Mouse (Mus musculus) v-Abl transformed pro-B cells (cell line): ENCODE data around the gene Pard3.

ENCODE experiments used
- in situ Hi-C, 2 experiments: fragments of 400-800 bp; cut with MboI; formaldehyde crosslinking; loops; one replicate each; pipeline ENCODE4 v1.15.1; 2025; ENCODE audit not compliant: unreplicated experiment in 2 of 2

Pard3 gene

DNA sequence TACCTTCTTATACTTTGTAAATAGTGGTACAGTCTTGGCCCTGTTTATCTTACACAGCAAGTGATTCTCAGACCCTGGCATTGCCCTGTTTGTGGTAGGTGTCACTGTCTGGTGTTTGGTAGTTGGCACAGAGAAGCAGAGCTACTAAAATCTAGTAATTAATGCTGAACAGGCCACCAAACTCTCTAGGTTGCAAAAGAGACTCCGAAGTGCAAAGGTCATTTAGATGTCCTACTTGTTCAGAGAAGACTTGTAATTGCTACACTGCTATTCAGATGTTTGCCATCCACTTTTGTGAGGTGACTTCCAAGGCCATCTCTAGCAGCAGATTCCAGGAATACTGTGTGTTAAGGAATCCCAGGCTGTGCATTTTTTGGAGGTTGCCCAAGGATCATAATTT lies 383.7 kb downstream of the Pard3 start:
- in situ Hi-C loops = no loop called here

DNA sequence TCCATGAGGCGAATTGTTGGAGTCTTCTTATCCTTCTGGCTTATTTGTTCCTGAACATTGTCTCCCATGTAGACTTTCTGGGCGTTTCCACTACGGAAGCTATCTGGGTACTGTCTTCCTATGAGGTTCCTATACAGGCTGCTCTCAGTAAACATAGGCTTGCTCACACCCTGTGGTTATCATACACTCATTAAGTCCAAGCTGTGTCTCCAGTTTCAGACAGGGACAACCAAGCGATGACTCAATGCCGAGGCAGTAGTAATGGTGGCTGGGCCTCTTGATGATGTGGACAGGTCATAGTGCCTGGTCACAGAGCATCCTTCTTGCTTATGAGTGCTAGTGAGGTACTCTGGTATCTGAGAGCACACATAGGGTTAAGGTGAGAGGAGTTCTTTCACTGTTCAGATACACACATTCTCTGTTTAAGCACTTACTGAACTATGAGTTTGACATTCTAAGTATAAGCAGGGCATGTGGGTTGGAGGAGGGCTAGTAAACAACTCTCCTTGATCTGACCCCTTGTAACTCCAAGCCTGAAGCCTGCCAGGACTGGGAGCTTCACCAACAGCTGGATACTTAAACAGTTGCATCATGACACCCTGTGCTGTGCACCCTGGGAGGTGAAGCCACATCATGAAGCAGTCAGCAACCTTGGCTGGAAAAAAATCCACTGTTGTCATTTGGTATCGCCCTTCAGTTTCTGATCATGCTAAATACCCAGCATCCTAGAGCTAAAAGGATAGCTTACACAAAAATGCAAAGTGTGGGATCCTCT lies 385.6 kb downstream of the Pard3 start:
- in situ Hi-C loops = no loop called here

DNA sequence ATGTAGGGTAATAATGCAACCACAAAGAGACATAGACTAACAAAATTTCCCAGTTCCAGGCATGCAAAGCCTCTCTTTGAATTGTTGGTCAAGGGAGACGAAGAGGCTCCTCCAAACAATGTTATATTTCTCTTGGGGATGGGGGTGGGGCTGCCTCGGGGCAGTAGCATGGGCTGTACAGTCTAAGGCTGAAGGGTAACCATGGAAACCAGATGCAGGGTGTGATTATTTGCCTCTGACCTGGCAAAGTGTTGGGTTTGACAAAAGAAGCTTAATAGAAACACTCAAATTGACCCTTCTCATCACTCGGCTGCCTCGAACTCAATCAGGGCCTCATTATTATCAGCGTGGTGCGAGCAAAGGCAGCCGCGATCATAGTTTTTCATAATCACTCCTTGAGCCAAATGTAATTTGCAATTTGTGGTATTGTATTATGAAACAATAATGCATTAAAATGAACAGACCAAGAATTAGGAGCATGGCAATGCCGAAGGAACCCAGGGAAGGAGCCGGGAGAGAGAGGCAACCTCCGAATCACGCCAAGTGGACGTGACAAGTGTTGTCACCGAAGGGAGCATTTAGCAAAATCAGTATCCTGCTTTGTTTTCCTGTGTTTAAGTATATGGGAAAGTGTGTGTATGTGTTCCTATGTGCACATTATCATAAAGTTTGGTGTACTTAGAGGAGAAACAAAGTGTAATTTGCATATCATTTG lies 387.4 kb downstream of the Pard3 start:
- in situ Hi-C loops = no loop called here

DNA sequence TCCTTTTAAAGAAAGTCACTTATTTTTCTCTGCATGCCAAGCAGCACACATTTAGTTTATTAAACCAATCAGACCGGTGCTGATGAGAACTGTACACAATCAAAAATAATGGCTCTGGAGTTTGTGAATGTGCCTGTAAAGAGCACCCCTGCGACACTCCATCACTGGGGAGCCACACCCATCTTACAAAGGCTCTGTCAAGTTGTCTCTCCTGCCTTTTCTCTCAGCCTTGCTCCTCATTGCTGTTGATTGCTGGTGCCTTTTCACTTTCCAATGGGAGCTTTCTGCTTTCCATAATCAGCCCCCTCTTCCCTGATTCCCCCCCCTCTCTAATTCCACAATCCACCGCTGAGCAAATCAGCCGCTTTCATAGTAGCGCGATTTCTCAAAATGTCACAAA lies 388.7 kb downstream of the Pard3 start:
- in situ Hi-C loops = no loop called here

DNA sequence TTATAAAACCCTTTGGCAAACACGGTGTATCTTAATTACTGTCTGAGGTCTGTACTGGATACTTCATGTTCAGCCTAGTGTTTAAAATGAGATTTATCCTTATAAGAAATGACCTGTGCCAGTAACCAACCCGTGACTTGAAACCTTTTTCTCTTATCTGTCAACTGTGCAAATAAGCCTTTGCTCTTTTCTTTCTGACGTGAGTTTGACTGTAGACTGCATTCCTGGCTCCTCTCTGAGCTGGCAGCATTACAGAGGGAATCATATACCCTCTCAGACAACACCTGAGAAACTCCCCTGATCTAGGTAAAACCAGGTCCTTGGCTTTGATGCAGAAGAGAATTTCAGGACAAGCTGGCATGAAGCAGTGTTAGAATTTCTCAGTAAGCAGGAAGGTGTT lies 394.2 kb downstream of the Pard3 start:
- in situ Hi-C loops = no loop called here

DNA sequence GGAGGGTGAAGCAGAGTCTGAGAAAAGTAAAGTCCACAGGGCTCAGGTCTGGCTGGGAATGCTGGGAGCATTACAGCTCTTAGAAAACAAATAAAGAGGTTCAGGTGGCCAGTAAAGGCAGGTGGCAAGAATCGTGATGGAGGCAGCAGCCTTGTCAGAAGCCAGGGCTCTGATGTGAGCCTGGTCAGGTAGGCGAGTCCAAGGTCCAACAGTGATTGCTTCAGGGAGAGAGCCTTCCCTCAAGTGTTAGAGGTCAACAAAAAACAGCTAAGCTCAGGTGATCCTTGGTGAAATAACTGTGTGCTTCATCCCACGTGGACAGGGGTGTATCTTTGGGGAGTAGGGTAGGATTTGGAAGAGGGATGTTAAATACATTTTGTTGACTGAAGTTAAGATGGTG lies 397.5 kb downstream of the Pard3 start:
- in situ Hi-C loops = no loop called here

DNA sequence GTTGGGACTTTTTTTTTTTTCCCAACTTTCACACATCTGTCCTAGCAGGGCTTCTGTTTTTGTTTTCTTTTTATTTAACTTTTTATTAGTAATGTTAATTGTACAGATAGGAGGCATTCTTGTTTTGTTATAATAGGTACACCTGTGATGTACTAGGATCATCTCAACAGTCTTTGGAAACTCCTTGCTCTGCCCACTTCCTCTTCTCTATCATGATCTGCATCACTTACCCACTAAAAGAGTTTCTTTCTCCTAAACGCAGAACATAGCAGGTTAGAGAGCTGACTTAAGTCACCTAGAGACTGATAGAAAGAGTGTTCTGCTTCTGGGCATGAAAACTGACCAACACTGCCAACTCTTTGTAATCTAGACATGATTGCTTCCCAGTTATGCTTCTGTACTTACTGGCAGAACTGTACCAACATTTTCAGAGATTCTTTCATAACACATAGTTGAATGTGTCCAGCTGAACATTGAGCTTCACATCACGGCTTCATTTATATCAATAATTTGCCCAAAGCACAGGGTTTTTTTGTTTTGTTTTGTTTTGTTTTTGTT lies 398.8 kb downstream of the Pard3 start:
- in situ Hi-C loops = no loop called here

DNA sequence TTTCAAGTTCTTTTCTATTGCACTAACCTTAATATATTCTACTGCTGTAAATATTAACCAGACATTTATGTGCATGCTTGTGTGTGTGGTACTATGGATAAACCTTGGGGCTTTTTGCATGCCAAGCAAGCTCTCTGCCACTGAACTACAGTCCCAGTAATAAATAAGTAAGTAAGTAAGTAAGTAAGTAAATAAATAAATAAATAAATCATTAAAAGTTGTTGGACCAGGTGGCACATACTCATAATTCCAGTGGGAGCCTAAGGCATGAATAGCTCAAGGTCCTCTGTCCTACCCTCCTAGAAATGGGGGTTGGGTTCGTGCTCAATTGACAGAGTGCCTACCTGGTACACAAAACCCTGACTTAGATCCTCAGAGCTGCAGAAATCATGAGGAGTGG lies 400.6 kb downstream of the Pard3 start:
- in situ Hi-C loops = no loop called here

DNA sequence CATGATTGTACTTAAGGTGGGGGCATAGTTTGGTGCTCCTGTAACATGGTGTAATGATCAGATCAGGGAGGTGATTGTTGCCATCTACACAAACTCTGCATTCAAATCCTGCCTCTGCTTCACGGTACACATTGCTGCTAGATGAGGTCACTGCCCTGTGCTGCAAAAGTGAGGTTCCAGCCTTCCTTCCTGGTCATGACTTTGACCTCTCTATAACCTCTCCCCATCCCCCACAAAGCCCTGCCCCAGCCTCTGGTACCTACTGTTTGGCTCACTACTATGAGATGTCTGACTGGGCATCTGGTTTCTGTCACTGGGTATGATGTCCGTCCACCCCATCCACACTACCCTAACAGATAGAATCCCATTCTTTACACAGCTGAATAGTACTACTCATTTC lies 408.5 kb downstream of the Pard3 start:
- in situ Hi-C loops = no loop called here

DNA sequence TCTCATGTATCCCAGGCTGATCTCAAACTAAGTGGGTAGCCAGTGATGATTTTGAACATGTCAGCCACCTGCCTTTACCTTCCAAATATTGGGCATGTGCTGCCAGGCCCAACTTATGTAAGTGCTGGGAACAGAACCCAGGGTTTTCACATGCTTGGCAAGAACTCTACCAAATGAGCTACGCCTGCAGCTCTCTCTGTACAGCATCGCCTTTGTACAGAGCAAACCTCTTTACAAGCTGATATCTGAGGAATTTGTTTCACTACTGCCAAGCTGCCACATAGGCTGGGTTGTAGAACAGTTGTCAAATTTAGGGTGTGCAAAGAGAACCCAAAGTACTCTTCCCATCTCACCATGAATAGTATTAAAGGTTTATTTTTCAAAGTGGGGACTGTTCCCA lies 416.3 kb downstream of the Pard3 start:
- in situ Hi-C loops = no loop called here

DNA sequence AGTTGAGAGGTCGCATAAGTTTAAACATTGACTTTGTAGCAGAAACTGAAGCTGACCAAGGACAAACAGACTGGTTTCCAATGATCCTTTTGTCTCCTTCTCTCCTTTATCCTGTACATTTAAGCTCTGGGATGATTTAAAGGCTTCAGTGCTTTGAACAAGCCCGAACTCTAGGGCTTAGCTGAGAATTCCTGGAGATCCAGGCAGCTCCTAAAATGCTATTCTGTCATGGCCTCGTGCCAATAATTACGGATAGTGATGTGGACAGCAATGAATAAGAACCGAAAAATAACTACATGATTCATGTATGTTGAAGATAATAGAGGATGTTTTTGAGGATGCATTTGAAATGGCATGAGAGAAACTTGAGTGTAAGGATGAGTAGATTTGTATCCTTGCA lies 421.9 kb downstream of the Pard3 start:
- in situ Hi-C loops = no loop called here

DNA sequence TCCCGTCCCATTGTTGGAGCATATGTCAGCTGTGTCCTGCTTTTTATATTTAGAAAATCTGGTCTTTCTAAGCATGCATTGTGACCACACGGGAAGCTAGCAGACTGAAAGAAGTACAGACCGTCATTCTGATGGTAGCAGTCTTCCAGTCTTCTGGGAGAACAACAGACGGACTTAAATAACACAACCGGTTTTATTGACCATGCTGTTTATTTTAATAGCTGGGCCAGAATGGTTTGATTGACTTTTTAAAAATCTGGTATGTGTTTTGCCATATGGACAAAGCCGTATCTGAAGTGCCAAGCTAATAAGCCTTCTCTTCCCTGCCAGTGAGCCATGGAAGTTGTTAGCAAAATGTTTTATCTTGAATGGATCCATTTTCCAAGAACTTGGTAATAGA lies 428.3 kb downstream of the Pard3 start:
- in situ Hi-C loops = no loop called here

DNA sequence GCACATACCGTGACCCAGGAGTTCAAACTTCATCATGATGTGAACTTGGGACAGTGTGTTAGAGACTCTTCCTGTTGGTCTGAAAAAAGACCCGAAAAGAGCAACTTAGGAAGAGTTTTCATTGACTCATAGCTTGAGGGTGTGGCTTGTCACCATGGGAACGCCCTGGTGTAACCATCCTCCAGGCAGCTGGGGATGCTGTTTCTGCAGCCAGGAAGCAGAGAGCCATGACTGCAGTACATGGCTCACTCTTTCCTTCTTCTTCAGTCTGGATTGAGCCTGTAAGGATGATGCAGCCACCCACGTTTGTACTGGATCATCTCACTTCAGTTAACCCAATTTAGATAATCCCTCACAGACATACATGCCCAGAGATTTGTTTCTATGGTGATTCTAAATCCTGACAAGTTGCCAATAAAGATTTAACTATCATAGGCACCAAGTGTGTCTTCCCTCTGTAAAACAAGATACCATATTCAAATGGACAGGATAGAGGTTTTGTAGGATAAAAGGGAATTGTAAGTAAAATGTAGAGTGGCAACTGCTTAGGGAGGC lies 431.6 kb downstream of the Pard3 start:
- in situ Hi-C loops = no loop called here

DNA sequence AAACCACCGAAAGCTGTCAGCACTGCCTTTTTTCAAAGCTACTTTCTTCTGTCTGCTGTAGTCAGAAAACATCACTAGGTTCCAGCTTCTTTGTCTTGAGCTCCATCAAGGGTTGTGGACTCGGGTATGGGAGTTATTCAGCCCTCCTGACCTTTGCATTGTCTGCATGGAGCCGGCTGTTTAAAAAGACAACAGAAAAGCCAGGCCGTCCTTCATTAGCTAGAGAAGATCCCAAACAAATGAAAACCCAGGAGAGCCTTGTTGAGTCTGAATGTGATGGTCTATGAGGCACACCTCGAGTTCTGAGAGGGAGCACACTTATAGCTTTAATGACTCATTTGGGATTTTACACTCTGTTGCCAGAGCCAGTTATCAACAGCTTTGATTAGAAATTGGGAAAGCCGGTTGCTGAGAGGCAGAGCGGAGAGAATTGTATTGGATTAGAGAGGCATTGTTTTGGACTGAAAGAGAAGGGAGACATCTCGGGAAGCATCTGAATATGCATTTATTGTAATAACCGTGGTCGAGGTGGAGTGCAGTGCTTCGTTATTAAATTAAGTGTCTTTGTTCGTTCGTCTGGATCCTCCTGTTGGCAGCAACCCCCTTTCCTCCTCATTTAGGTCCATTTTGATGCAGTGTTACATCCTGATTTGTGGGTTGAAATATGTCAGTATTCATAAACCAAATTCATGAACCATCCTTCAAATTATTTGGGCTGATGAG lies 435.5 kb downstream of the Pard3 start:
- in situ Hi-C loops = no loop called here

DNA sequence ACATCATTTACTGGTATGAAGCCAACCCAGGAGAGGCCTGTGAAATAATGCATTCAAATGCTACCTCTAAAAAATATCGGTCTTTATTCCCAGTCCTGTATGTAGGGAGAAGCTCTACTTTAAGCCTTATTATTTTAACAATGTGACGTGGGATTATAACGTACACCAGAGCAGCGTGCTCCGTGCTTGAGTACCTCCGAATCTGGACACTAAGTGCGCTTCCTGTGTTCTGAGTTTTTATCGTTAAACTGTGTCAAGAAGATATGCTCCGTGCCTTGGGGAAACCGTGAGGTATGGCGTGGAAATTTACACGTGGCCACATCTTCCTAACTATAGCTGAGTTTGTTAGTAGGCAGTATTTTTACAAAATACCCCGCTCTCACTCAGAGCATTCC lies 436.0 kb downstream of the Pard3 start:
- in situ Hi-C loops = no loop called here

DNA sequence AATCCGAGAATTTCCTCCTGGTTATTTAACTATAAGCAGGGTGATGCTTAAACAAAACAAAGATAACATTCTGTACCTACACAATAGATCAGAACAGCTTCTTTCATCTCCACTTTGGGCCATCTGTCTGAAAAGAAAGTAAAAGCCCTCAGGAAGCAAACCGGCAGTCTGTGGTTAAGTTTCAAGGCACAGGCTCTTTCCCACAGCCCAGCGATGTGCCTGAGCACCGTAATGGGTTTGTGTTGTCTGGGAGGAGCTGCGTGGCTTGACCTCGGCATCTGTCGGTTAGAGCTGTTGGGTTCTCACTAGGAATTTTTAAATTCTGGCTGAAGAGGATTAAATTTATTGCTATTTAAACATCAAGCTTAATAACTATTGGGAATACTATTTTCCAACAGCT lies 436.5 kb downstream of the Pard3 start:
- in situ Hi-C loops = no loop called here

DNA sequence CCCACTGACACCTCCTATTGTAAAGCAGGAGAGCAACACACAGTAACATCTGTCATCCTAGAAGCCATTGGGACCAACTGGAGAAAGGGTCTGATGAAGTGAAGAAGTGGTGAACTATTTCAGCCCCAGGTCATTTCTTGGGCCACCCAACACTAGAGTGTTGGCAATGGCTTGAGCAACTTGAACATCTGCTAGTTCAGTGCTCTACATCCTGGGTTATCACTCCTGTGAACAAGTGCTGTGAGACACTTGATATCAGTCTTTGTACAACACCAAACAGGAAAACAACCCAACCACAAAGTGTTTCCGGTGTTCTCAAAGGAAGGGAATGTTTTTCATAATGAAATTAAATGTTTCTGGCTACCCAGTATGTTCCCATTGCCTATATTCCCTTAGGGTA lies 438.1 kb downstream of the Pard3 start:
- in situ Hi-C loops = no loop called here

DNA sequence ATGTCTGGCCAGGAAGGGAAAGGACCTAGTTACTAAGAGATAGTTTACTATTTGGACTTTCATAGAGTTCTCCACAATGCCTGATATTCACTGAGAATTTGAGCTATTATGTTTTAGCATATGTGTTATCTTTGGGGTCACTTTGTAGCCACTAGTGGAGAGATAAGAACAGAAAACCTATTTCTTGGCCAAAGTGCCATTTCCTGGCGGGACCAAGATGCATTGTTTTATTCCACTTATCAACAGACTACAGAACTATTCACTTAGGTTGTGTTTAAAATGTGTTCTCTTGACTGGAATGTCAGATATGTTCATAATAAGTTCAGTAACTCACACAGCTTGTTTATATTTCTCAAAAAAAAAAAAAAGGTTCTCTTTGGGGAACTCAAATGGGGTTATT lies 441.6 kb downstream of the Pard3 start:
- in situ Hi-C loops = no loop called here

DNA sequence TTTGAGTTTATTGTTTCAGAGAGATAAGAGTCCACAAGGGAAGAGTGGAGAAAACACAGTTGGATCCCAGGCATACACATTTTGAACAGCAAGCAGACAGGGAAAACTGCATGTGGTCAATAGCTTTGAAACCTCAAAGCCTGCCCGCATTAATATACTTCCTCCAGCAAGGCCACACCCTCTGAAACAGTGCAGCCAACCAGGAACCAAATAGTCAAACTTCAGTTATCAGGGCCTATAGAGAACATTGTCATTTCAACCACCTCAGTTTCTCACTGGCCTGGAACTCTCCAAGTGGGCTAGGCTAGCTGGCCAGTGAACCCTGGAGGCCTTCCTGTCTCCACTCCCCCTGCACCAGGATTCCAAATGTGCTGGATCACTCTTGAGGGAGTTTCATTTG lies 442.6 kb downstream of the Pard3 start:
- in situ Hi-C loops = no loop called here

DNA sequence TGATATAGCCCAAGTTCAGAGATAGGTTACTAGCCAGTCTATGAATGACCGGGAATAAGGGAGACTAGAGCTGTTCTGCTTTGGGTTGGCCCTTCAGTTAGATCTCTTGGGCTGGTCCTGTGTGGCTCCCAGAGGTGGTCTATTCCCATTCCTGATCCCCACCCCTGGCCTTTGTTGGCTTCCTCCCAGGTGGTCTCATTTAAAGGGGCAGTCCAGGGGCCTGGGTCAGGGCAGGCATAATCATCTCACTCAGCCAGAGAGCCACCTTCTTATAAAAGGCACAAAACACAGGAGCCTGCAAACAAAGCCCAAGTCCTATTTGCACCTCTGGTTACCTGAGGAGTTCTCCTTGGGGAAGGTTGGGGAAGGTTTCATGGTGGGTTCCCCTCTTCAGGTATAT lies 447.6 kb downstream of the Pard3 start:
- in situ Hi-C loops = no loop called here

DNA sequence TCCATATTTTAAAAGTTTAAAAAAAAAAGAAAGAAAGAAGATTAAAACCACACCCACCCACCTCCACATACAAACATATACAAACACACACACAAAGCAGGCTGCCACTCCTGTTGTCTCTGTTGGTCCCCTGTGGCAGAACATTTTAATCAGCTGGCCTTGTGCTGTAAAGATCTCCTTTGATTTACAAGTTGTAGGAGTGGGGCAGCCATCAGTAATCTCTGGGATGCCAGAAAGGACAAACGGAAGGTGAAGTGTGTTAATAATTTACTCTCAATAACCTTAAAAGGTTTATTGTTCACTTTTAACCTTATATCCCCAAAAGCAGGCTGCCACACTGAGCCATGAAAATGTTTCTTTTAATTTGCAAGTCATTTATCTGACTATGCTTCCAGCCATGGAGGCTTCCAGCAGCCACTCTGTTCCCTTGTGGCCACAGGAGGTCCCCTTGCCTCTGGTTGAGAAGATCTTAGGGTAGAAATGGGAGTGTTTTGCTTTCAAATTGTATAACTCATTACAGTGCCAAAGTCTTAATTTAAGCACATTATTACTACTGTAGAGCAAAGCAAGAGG lies 448.4 kb downstream of the Pard3 start:
- in situ Hi-C loops = no loop called here
